Mouse (Mus musculus): ENCODE results near the gene Zbtb16. TPM values are rescaled to one million over a fixed set of nuclear protein-coding genes. Genes with fewer than 3 reads are reported as not detected.

Gene Zbtb16
- polyA plus RNA-seq, 1 experiment from 2014 or later, result 5.6 TPM

DNA sequence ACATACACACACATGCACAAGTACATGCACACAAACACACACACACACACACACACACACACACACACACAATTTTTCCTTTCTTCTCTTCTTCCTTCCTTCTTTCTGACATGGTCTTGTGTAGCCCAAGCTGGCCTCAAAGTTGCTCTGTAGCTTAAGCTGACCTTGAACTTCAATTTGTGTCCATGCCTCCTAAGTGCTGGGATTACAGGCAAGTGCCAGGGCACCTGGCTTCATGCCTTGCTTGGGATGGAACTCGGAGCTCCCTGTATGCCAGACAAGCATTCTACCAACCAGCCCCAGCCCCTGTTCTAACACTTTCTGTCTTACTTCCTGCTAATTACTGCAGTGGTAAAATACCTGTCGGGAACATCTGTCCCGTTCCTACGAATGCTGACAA, 222.8 kb downstream of the Zbtb16 start:
- ATAC-seq (ENCODE audit: low FRiP score), result no peak
- Histone ChIP-seq H3K27ac (no peak overlapping the region), H3K27me3 (0 out of 2 replicates have a peak, but pooled peaks cover under 1% of the 10 kb centered on the region), H3K4me1 (no peaks in the 10 kb centered on the region), H3K4me2 (no peak overlapping the region), H3K9me3 (no peaks in the 10 kb centered on the region), H3K9ac (no peak overlapping the region), H3K36me3 (replicated peaks) (no peaks in the 10 kb centered on the region), H3K4me3 (replicated peaks) (no peak overlapping the region)
- 86% methylated on average over 4 of the region's 4 CpGs for WGBS

DNA sequence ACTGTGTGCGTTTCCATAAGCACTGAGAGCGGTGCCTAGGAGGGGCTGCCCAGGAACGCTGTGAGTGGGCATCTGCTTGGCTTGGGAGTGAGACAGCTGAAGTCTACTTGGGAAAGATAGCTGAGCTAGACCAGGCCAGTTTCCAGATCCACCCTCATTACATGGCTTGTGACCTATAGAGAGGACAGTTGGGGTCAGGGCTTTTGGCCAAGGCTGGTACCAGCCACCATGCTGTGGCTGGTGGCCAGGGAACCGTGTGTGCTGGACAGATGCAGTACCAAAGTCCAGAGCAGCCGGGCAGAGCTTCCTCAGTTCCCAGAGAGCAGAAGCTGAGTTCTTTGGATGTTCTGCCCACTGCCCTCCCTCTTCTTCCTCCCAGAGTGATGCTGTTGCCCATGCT, 223.5 kb downstream of the Zbtb16 start:
- H3K27ac ChIP-seq, result no peak overlapping the region
- ATAC-seq (ENCODE audit: low FRiP score), result no peak
- H3K9ac ChIP-seq, result no peak overlapping the region
- H3K27me3 ChIP-seq, result no peaks in the 10 kb centered on the region
- no peak overlapping the region for H3K4me3 ChIP-seq (replicated peaks)
- WGBS, result 89% methylated on average over 5 of the region's 5 CpGs
- H3K36me3 ChIP-seq (replicated peaks), result no peaks in the 10 kb centered on the region
- H3K4me2 ChIP-seq, result no peak overlapping the region
- H3K9me3 ChIP-seq, result no peaks in the 10 kb centered on the region
- H3K4me1 ChIP-seq, result no peaks in the 10 kb centered on the region

DNA sequence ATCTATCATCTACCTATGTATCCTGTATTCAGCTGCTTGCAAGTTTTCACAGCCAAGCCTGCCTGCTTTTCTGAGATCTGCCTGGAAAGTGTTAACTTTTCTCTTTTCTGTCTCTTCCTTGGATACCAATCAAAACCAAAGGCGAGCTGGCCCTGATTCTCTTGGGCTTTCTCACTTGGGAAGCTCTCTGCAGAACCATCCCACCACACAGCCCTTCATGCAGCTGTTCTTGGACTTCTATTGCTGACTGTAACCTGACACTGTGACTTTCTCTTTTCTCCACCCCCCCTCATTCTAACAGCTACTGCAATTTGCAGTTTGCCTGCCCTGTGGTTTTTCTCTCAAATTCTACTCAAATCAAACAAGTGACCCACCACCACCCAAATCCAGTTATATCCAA, 225.0 kb downstream of the Zbtb16 start:
- Histone ChIP-seq H3K27me3 (no peaks in the 10 kb centered on the region), H3K4me3 (replicated peaks) (no peak overlapping the region), H3K27ac (no peak overlapping the region), H3K9ac (no peak overlapping the region), H3K9me3 (no peaks in the 10 kb centered on the region), H3K4me1 (no peaks in the 10 kb centered on the region), H3K4me2 (no peak overlapping the region), H3K36me3 (replicated peaks) (no peaks in the 10 kb centered on the region)
- WGBS, result 45% methylated on average over 1 of the region's 1 CpGs
- no peak for ATAC-seq (ENCODE audit: low FRiP score)

DNA sequence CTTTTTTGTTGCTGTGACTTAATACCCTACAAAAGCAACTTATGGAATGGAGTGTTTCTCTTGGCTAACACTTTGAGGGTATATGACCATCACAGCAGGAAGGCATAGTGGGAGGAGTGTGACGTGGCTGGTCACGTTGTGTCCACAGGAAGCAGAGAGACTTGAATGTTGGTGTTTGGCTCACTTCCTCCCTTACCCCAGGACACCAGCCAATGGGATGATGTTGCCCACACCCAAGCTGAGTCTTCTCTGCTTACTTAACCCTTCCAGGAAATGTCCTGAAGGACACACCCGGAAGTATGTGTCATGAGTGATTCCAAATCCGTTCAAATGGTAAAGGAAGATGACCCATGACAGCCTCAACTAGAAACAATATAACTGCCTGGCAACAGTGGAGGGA, 226.3 kb downstream of the Zbtb16 start:
- Histone ChIP-seq H3K9me3 (no peaks in the 10 kb centered on the region), H3K27me3 (no peaks in the 10 kb centered on the region), H3K4me1 (no peaks in the 10 kb centered on the region), H3K36me3 (replicated peaks) (no peaks in the 10 kb centered on the region), H3K4me2 (no peak overlapping the region), H3K9ac (no peak overlapping the region), H3K27ac (no peak overlapping the region), H3K4me3 (replicated peaks) (no peak overlapping the region)
- WGBS, result 83% methylated on average over 4 of the region's 4 CpGs
- ATAC-seq (ENCODE audit: low FRiP score), result no peak

DNA sequence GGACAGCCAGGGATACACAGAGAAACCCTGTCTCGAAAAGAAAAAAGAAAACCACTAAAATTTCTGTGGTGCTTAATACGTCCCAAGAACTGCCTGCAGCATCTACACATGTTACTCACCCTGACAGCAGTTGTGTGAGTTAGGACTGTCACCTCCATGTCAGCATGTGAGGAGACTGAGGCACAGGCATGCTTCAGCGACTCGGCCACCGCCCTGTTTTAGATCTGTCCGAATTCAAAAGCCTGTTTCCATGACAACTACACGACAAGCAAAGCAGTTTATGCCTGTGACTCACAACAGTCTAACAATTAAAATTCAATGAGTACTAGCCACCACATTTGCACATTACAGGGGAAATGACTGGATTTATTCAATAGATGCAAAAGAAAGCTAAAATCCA, 228.6 kb downstream of the Zbtb16 start:
- H3K27me3 ChIP-seq, result no peaks in the 10 kb centered on the region
- no peak for ATAC-seq (ENCODE audit: low FRiP score)
- WGBS, result 34% methylated on average over 7 of the region's 7 CpGs
- no peak overlapping the region for H3K9ac ChIP-seq
- no peak overlapping the region for H3K4me2 ChIP-seq
- H3K36me3 ChIP-seq (replicated peaks), result no peaks in the 10 kb centered on the region
- no peak overlapping the region for H3K4me3 ChIP-seq (replicated peaks)
- H3K9me3 ChIP-seq, result no peaks in the 10 kb centered on the region
- no peaks in the 10 kb centered on the region for H3K4me1 ChIP-seq
- H3K27ac ChIP-seq, result no peak overlapping the region

DNA sequence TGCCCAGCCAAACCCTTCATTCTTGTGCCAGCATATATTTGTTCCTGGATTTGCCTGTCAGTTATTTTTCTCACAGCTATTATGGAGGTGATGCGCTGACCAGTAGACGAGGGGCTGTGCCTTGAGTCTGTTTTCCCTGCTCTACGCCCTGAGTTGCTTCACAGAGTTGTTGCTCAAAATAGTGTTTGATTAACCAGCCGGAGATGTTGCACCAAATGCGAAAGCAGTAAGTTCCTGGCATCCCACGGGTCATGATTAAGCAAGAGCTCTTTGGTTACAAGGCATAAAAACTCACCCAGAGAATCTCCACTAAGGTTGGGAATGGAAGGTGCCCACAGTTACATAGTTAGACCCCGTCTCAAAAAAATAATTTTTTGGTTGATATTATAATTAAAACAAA, 229.9 kb downstream of the Zbtb16 start:
- no peak overlapping the region for H3K4me2 ChIP-seq
- no peaks in the 10 kb centered on the region for H3K9me3 ChIP-seq
- H3K4me3 ChIP-seq (replicated peaks), result no peak overlapping the region
- H3K27me3 ChIP-seq, result no peaks in the 10 kb centered on the region
- no peak overlapping the region for H3K27ac ChIP-seq
- WGBS, result 90% methylated on average over 7 of the region's 7 CpGs
- no peak for ATAC-seq (ENCODE audit: low FRiP score)
- no peak overlapping the region for H3K9ac ChIP-seq
- H3K4me1 ChIP-seq, result no peaks in the 10 kb centered on the region
- H3K36me3 ChIP-seq (replicated peaks), result no peaks in the 10 kb centered on the region

DNA sequence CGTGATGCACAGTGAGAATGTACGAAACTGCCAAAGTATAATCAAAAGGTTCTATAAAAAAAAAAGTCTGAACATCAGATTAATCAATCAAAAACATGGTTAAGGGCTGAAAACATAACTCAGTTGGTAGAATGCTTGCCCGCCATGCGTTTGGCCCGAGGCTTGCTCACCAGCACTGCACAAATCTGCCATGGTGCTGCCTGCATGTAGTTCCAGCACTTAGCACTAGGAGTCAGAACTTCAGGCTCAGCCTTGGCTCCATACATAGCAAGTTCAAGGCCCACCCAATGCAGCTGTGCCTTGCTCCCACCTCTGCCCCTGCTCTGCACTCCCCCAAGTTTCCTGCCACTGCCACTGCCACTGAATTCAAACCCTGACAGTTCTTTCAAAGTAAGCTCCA, 230.3 kb downstream of the Zbtb16 start:
- 90% methylated on average over 5 of the region's 5 CpGs for WGBS
- no peak for ATAC-seq (ENCODE audit: low FRiP score)
- no peak overlapping the region for H3K27ac ChIP-seq
- no peaks in the 10 kb centered on the region for H3K36me3 ChIP-seq (replicated peaks)
- H3K9ac ChIP-seq, result no peak overlapping the region
- H3K4me2 ChIP-seq, result no peak overlapping the region
- H3K9me3 ChIP-seq, result no peaks in the 10 kb centered on the region
- H3K4me1 ChIP-seq, result no peaks in the 10 kb centered on the region
- no peak overlapping the region for H3K4me3 ChIP-seq (replicated peaks)
- no peaks in the 10 kb centered on the region for H3K27me3 ChIP-seq

DNA sequence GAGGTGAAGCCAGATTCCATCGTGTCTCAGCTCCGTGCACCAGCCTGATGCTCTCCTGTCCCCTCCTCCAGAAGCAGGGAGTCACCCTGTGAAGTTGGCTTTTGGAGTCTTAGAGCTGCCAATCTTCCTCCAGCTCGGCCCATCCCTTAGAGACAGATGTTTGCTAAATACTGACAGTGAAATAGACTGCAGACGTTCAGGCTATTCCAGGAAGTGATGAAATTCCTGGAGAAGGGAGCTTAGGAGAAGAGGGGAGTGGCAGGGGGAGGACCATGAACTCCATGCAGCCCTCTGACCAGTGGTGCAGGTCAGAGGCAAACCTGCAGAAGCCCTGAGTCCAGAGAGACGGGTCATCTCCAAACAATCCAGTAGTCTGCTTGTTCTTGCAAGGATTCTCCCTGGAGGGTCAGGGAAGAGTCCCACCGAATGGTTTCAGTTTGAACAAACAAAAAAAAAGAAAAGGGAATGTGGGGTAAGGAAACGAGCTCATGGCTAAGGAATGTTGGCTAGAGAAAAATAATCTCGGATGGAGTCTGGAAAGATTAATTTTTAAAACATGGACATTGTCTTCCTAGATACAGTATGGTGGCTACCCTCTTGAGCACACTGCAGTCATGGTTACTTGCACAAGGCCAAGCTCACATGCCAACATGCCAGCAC, 231.0 kb downstream of the Zbtb16 start, which contains the start of gene Nnmt:
Gene Nnmt (minus strand): TSS at position 215 of the 660 bp plus-strand sequence.
- Histone ChIP-seq H3K9ac (no peak within 1 kb of the TSS), H3K27ac (no peak within 1 kb of the TSS), H3K4me3 (replicated peaks) (no peak within 1 kb of the TSS), H3K9me3 (no peaks in the 10 kb centered on the region), H3K4me1 (no peaks in the 10 kb centered on the region), H3K4me2 (no peak within 1 kb of the TSS), H3K36me3 (replicated peaks) (no peaks in the 10 kb centered on the region), H3K27me3 (no peaks in the 10 kb centered on the region)
- ATAC-seq (ENCODE audit: low FRiP score), result no peak
- WGBS, result 62% methylated on average over 8 of the region's 8 CpGs

Other genes with a start within 250 kb of the Zbtb16 start
- 1.2 and 2.1 TPM in 2 replicates for gene Nnmt, start 231.1 kb downstream of the Zbtb16 start, polyA plus RNA-seq (2016; fragmentation: Nextera tagmentation; extraction: Ambion mirVana)
- gene Htr3a, start 74.9 kb upstream of the Zbtb16 start, polyA plus RNA-seq (2016; fragmentation: Nextera tagmentation; extraction: Ambion mirVana), result 0.73 and 1.0 TPM in 2 replicates
- gene Htr3b, start 128.8 kb upstream of the Zbtb16 start, polyA plus RNA-seq (2016; fragmentation: Nextera tagmentation; extraction: Ambion mirVana), result not detected in 2 replicates
- gene Usp28, start 149.2 kb upstream of the Zbtb16 start, polyA plus RNA-seq (2016; fragmentation: Nextera tagmentation; extraction: Ambion mirVana), result 45.6 and 46.0 TPM in 2 replicates
- 49.6 and 54.1 TPM in 2 replicates for gene Zw10, start 219.4 kb upstream of the Zbtb16 start, polyA plus RNA-seq (2016; fragmentation: Nextera tagmentation; extraction: Ambion mirVana)
- gene Tmprss5, start 245.0 kb upstream of the Zbtb16 start, polyA plus RNA-seq (2016; fragmentation: Nextera tagmentation; extraction: Ambion mirVana), result 1.3 and 1.5 TPM in 2 replicates

Data from forebrain, embryonic 12.5 days (tissue).